Mouse (Mus musculus) limb, embryonic 13.5 days (tissue): ENCODE measurements at regions not wholly inside any gene's neighbourhood (a gene's known extent, or its start where the extent isn't known, plus 50 kb on each side); places are given as distances from the start of the nearest gene placed in this dataset.

Experiments
- ATAC-seq: fragments of 200-750 bp; cut with Nextera tagmentation; 2 replicates; pipeline ENCODE4 v1.8.0; 2017; ENCODE audit warnings: low read depth, moderate number of reproducible peaks, moderate TSS enrichment; ENCODE audit not compliant: low FRiP score
- H3K27ac ChIP-seq: fragments of 300-500 bp; sonication (generic); 2 replicates; pipeline ENCODE4 v1.5.1; 2015; ENCODE audit warnings: inconsistent platforms, mild to moderate bottlenecking, moderate library complexity
- H3K27me3 ChIP-seq: fragments of 300-500 bp; sonication (generic); 2 replicates; pipeline ENCODE4 v1.6.1; 2015; ENCODE audit warnings: mild to moderate bottlenecking, inconsistent platforms
- H3K36me3 ChIP-seq: fragments of 300-500 bp; sonication (generic); 2 replicates; pipeline ENCODE4 v1.6.1; 2015; ENCODE audit warnings: inconsistent platforms, mild to moderate bottlenecking, moderate library complexity
- H3K4me1 ChIP-seq: fragments of 300-500 bp; sonication (generic); 2 replicates; pipeline ENCODE4 v1.6.1; 2015; ENCODE audit warnings: inconsistent platforms
- H3K4me2 ChIP-seq: fragments of 300-500 bp; sonication (generic); replicated peaks from 2 replicates; pipeline ENCODE4 v1.6.1; 2015; ENCODE audit warnings: inconsistent platforms, mild to moderate bottlenecking, moderate library complexity
- H3K4me3 ChIP-seq: fragments of 300-500 bp; sonication (generic); 2 replicates; pipeline ENCODE4 v1.5.1; 2015; ENCODE audit warnings: moderate library complexity, mild to moderate bottlenecking, inconsistent platforms
- H3K9ac ChIP-seq: fragments of 300-500 bp; sonication (generic); 2 replicates; pipeline ENCODE4 v1.6.1; 2015; ENCODE audit warnings: mild to moderate bottlenecking, inconsistent platforms
- H3K9me3 ChIP-seq: fragments of 300-500 bp; sonication (generic); 2 replicates; pipeline ENCODE4 v1.6.1; 2016; ENCODE audit warnings: inconsistent platforms
- WGBS: fragments of 180-500 bp; shearing (Covaris S2); methylation state at CpG from one replicate; pipeline ENCODE4 v1.1.7; 2015; 5-methylcytosine and 5-hydroxymethylcytosine counted together

DNA sequence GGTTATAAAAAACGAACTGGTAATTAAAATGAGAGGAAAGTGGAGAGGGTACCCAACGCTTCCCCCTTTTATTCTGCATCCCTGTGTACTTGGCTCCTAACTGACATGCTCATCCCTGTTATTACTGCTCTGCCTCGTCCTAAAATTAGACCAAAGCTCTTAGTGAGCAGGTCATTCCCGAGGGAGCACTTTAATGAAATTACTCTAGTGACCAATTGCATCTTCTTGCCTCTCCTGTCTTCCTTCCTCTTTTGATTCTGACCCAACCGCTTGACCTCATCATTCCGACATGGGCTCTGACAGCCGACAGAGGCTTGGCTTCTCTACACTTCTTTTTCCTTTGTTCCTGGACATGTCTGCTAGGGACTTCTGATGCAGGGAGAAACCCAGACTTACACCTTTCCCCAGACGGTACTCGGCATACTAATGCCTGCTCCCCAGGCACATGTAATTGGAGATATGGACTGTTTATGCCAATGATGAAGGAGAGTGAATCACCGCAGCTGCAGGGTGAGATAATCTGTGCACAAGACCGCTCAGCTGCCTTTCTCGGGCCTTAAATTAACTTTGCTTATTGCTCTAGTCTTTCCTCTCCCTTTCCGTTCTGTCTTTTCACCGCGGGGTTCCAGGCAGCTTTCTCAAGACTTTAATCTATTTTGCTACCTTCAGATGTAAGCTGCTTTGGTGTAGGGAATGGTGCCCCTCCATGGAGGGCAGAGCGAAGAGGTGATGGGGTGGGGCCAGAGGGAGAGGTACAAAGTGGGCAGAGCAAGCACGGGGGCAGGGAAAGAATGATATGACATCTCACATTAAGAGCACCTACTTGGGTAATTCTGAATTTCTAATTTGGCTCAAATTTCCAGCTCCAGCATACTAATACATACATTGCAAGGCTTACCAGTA is 66.1 kb upstream of the 4930583I09Rik start:
- no peaks in the 10 kb centered on the region for H3K36me3 ChIP-seq
- no peak; the same call in 1 of the 2 replicates for ATAC-seq
- 0 out of 2 replicates have a peak, but pooled peaks cover 5% of the 10 kb centered on the region for H3K4me1 ChIP-seq
- H3K27ac ChIP-seq, result no peak overlapping the region
- 54% methylated on average over 17 of the region's 17 CpGs for WGBS
- H3K4me2 ChIP-seq, result no peak overlapping the region
- no peak overlapping the region for H3K9ac ChIP-seq
- no peaks in the 10 kb centered on the region for H3K9me3 ChIP-seq
- no peaks in the 10 kb centered on the region for H3K27me3 ChIP-seq
- no peak overlapping the region for H3K4me3 ChIP-seq

DNA sequence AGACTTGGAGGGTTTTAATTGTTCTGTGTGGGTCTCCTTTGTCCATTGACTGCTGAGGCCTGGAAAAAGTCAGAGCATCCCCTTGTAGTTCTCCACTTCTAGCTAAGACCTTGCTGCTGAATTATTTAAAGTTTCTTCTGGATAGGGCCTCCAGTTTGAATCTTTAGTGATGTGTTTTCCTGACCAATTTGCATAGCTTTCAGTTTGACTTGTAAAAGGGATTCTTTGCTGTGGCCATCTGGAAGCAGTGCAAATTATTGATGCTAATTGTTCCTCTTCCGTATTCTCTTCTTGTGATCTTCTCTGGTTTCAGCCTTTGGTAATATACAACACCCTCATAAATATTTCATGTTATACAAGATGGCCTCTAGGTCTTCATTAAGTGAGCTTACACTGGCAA is 61.6 kb upstream of the 4930583I09Rik start:
- no peaks in the 10 kb centered on the region for H3K36me3 ChIP-seq
- 49% methylated on average over 1 of the region's 1 CpGs for WGBS
- H3K27me3 ChIP-seq, result no peaks in the 10 kb centered on the region
- no peak overlapping the region for H3K4me2 ChIP-seq
- no peak overlapping the region for H3K27ac ChIP-seq
- no peaks in the 10 kb centered on the region for H3K9me3 ChIP-seq
- no peak overlapping the region for H3K4me3 ChIP-seq
- no peak overlapping the region for H3K9ac ChIP-seq
- 0 out of 2 replicates have a peak, but pooled peaks cover 5% of the 10 kb centered on the region for H3K4me1 ChIP-seq
- no peak for ATAC-seq

DNA sequence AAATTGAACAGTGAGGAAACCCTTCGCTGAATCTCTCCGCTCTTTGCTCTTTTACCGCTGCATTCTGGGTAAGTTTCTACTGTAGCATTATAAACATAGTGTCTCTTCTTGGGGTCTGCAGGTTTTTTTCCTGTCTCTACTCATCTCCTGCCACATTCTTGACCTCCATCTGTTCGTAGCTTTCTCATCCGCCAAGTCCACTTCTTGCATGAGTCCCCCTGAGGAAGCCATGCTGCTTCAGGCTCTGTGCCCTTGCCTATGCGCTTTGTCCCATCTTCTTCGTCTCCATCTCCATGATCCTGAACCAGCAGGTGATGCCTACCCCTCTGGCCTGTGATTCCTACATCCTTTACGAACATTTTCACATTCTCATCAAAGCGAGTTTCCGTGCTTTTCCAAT is 60.0 kb upstream of the 4930583I09Rik start:
- ATAC-seq, result no peak
- no peaks in the 10 kb centered on the region for H3K9me3 ChIP-seq
- H3K27ac ChIP-seq, result no peak overlapping the region
- 93% methylated on average over 10 of the region's 10 CpGs for WGBS
- H3K9ac ChIP-seq, result no peak overlapping the region
- H3K27me3 ChIP-seq, result no peaks in the 10 kb centered on the region
- H3K4me2 ChIP-seq, result no peak overlapping the region
- H3K4me1 ChIP-seq, result no peaks in the 10 kb centered on the region
- H3K36me3 ChIP-seq, result no peaks in the 10 kb centered on the region
- no peak overlapping the region for H3K4me3 ChIP-seq

DNA sequence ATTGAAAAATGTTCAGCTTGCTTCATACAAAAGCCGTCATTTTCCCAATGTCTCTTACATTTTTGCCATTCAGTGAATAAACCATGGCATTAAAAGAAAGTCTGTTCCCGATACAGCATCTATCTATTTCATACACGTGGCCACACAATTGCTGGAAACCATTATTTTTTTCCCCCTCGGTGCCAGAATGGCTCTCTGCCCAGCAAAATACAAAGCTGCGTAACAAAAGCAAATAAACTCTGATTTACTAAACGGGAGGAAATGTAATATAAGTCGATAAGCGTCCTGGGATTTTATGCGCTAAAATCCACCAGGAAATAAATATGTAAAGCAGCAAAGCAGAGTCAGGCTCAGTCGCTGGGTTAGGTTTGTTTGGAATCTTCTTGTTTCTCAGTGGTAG is 59.6 kb upstream of the 4930583I09Rik start:
- H3K4me1 ChIP-seq, result no peaks in the 10 kb centered on the region
- ATAC-seq, result no peak
- H3K9ac ChIP-seq, result no peak overlapping the region
- no peaks in the 10 kb centered on the region for H3K9me3 ChIP-seq
- H3K36me3 ChIP-seq, result no peaks in the 10 kb centered on the region
- WGBS, result 71% methylated on average over 10 of the region's 10 CpGs
- H3K4me3 ChIP-seq, result no peak overlapping the region
- H3K27ac ChIP-seq, result no peak overlapping the region
- no peak overlapping the region for H3K4me2 ChIP-seq
- no peaks in the 10 kb centered on the region for H3K27me3 ChIP-seq

DNA sequence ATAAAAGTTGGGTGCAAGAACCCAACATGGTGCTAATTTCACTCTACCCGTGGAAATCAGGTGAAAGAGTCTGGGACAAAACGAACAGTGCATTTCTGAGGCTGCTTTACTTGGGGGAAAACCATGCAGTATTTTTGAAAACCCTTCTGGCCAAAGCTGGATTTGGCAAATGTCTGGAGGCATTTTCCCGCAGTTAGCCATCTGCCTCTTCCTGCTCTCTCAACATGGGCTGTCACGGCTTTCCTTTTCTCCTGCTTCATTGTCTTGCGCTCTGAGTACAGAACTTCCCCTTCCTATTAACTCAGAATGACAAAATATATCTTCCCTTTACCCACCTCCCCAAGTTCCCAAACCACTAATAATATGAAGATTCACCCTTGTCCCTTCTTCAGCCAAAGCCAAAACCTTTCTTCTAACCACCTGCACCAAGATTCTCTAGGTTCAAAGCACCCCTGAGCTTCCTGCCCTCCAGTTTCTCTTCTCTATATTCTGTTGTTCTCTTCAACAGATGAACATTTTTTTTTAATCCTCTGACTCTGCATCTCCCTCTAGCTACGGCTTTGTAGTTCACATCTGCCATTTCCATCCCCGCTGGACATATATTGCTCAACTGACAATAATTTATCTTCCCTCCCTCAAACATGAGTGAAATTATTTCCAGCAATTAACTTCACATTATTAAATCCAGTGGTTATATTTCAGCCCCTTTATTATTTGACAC is 57.5 kb upstream of the 4930583I09Rik start:
- H3K27me3 ChIP-seq, result no peaks in the 10 kb centered on the region
- no peak overlapping the region for H3K4me2 ChIP-seq
- no peaks in the 10 kb centered on the region for H3K9me3 ChIP-seq
- ATAC-seq, result no peak
- no peaks in the 10 kb centered on the region for H3K4me1 ChIP-seq
- no peak overlapping the region for H3K4me3 ChIP-seq
- H3K36me3 ChIP-seq, result no peaks in the 10 kb centered on the region
- no peak overlapping the region for H3K9ac ChIP-seq
- WGBS, result 78% methylated on average over 7 of the region's 7 CpGs
- no peak overlapping the region for H3K27ac ChIP-seq
